Mouse (Mus musculus): ENCODE measurements around the gene Sall1. TPM values are rescaled to one million over a fixed set of nuclear protein-coding genes. Genes with fewer than 3 reads are reported as not detected.

Gene Sall1
- polyA plus RNA-seq, 1 experiment from 2014 or later, result 35.2 TPM

DNA sequence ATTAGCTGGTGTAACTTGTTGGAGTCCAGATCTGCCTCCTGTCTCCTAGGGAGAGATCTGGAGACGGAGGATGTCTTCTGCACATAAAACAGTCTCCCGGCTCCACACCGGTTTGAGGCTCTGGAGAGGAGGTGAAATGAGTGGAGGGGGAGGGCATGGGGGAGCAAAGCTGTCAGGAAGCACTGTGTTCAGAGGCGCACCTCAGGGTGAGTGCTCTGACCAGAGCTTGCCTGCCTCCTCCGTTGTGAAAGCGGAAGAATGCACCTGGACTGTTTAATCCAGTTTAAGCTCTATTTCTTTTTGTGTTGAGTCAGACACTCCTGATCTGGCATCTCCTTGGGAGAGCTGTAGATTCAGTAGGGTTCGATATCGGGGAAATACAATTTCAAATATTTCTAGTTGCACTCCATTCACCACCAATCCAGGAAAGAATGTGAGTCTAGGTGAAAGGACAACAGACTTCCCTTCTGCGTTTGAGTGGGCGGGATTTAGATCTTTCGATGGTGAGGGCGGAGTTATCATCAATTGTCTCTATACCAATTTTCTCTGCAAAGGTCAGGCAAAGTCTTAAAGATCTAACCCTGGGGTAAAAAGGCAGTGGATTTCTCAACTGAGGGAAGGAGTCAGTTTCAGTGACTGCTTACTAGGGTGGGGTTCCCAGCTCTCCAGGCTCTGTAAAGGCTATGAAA lies 31.8 kb downstream of the Sall1 start:
- whole genome bisulfite sequencing, result 38% methylated on average over 12 of the region's 12 CpGs
- Histone ChIP-seq H3K36me3 (ENCODE audit: control insufficient read depth, insufficient read depth, low read length) (no peaks in the 10 kb centered on the region), H3K9me3 (ENCODE audit: control insufficient read depth, low read length) (no peaks in the 10 kb centered on the region), H3K4me2 (ENCODE audit: low read depth) (no peak overlapping the region), H3K27me3 (ENCODE audit: control insufficient read depth, insufficient read depth, low read length) (no peaks in the 10 kb centered on the region), H3K9ac (ENCODE audit: low read length) (no peak overlapping the region), H3K27ac (ENCODE audit: low read depth, low read length) (no peak overlapping the region), H3K4me3 (ENCODE audit: low read depth, low read length) (no peak overlapping the region), H3K4me1 (ENCODE audit: control insufficient read depth, insufficient read depth, low read length) (peaks cover 10% of the 10 kb centered on the region; the same call in 1 of the 2 replicates)
- no peak for ATAC-seq (ENCODE audit: insufficient read depth, low FRiP score, low TSS enrichment)
- DNase-seq (ENCODE audit: low spot score), result no peak

DNA sequence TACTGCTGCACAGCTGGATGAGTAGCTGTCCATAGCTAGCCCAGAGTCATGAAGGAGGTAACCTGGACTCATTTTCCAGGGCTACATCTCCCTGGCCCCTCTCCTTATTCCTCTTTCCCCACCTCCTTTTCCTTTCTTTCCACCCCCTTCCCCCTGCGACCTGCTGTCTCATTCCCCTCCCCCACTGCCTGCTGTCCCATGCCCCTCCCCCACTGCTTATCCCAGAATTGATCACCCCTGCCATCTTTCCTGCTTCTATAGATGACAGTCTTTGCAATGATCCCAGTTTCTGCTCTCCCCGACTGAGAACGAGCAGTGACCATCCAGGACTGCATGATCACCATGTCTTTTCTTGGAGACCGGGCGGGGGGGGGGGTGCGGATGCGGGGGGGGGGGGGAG lies 35.2 kb downstream of the Sall1 start:
- no peak overlapping the region for H3K4me3 ChIP-seq (ENCODE audit: low read depth, low read length)
- peaks cover 12% of the 10 kb centered on the region; the same call in 1 of the 2 replicates for H3K4me1 ChIP-seq (ENCODE audit: control insufficient read depth, insufficient read depth, low read length)
- H3K27ac ChIP-seq (ENCODE audit: low read depth, low read length), result no peak overlapping the region
- no peaks in the 10 kb centered on the region for H3K36me3 ChIP-seq (ENCODE audit: control insufficient read depth, insufficient read depth, low read length)
- 0 out of 2 replicates have a peak, but pooled peaks cover 3% of the 10 kb centered on the region for H3K27me3 ChIP-seq (ENCODE audit: control insufficient read depth, insufficient read depth, low read length)
- ATAC-seq (ENCODE audit: insufficient read depth, low FRiP score, low TSS enrichment), result no peak
- DNase-seq (ENCODE audit: low spot score), result peak; percentile 27
- no peaks in the 10 kb centered on the region for H3K9me3 ChIP-seq (ENCODE audit: control insufficient read depth, low read length)
- no peak overlapping the region for H3K4me2 ChIP-seq (ENCODE audit: low read depth)
- WGBS, result 29% methylated on average over 4 of the region's 7 CpGs
- H3K9ac ChIP-seq (ENCODE audit: low read length), result no peak overlapping the region

- H3K4me3 ChIP-seq (ENCODE audit: low read depth, low read length), result 0 out of 2 replicates have a peak overlapping the region, but pooled peaks have one; percentile 38
- H3K9me3 ChIP-seq (ENCODE audit: control insufficient read depth, low read length), result no peaks in the 10 kb centered on the region
- H3K4me1 ChIP-seq (ENCODE audit: control insufficient read depth, insufficient read depth, low read length), result peaks cover 12% of the 10 kb centered on the region; the same call in 1 of the 2 replicates
- H3K27me3 ChIP-seq (ENCODE audit: control insufficient read depth, insufficient read depth, low read length), result 0 out of 2 replicates have a peak, but pooled peaks cover 3% of the 10 kb centered on the region
- H3K36me3 ChIP-seq (ENCODE audit: control insufficient read depth, insufficient read depth, low read length), result no peaks in the 10 kb centered on the region
- peak overlapping the region; percentile 58 for H3K4me2 ChIP-seq (ENCODE audit: low read depth)
- DNase-seq (ENCODE audit: low spot score) (peak; percentile 58), ATAC-seq (ENCODE audit: insufficient read depth, low FRiP score, low TSS enrichment) (peak; percentile 43; the same call in 1 of the 2 replicates)
- 0% methylated on average over 8 of the region's 8 CpGs for WGBS
- no peak overlapping the region for H3K27ac ChIP-seq (ENCODE audit: low read depth, low read length)
- no peak overlapping the region for H3K9ac ChIP-seq (ENCODE audit: low read length)
Measured at GRCm38 (mm10) chr8:89007114-89007513, 36.8 kb downstream of the Sall1 start.

DNA sequence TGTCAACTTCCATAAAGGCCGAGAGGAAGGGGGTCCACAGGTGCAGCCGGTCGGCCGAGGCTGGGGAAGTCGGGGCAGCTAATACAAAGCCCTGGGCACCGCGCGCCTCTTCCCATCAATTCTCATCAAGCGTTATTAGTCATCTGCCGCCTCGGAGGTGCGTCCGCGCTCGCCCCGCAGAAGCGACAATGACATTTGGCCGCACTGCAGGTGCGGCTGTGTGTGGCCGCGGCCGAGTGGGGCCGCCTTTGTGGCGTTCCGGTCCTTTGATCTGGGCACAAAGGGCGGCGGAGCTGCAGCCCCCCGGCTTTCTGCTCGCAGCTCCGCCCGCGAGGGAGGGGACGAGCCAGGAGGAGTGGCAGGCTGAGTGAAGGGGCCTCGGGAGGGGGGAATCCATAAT lies 37.5 kb downstream of the Sall1 start:
- H3K4me1 ChIP-seq (ENCODE audit: control insufficient read depth, insufficient read depth, low read length), result peaks cover 10% of the 10 kb centered on the region; the same call in 1 of the 2 replicates
- H3K36me3 ChIP-seq (ENCODE audit: control insufficient read depth, insufficient read depth, low read length), result no peaks in the 10 kb centered on the region
- peak; percentile 75 for DNase-seq (ENCODE audit: low spot score)

DNA sequence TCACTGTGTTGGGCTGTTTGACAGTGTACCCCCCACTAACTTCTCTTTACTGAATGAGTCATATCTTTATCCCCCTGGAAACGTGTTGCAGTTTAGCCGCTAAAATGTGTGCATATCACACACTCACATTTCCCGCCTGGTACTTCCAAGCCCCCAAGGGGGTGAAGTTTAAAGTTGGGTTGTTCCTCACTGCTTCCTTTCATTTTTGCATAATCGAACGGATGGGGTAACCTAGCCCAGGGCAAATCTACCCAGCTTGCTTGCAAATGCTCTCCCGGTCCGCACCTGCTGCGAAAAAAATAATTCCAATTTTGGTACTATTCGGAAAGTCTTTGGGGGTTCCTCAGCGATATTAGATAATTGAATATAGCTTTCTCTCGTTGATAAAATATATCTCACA lies 38.2 kb downstream of the Sall1 start:
- no peak overlapping the region for H3K9ac ChIP-seq (ENCODE audit: low read length)
- ATAC-seq (ENCODE audit: insufficient read depth, low FRiP score, low TSS enrichment) (no peak), DNase-seq (ENCODE audit: low spot score) (no peak)
- H3K36me3 ChIP-seq (ENCODE audit: control insufficient read depth, insufficient read depth, low read length), result no peaks in the 10 kb centered on the region
- no peak overlapping the region for H3K27ac ChIP-seq (ENCODE audit: low read depth, low read length)
- H3K4me3 ChIP-seq (ENCODE audit: low read depth, low read length), result peak overlapping the region; percentile 38
- no peaks in the 10 kb centered on the region for H3K9me3 ChIP-seq (ENCODE audit: control insufficient read depth, low read length)
- peak overlapping the region; percentile 58 for H3K4me2 ChIP-seq (ENCODE audit: low read depth)
- H3K27me3 ChIP-seq (ENCODE audit: control insufficient read depth, insufficient read depth, low read length), result 0 out of 2 replicates have a peak, but pooled peaks cover 3% of the 10 kb centered on the region
- WGBS, result 28% methylated on average over 11 of the region's 11 CpGs
- peaks cover 10% of the 10 kb centered on the region; the same call in 1 of the 2 replicates for H3K4me1 ChIP-seq (ENCODE audit: control insufficient read depth, insufficient read depth, low read length)

More for the DNA sequence above, 37.5 kb downstream of the Sall1 start:
- Histone ChIP-seq H3K9me3 (ENCODE audit: control insufficient read depth, low read length) (no peaks in the 10 kb centered on the region), H3K9ac (ENCODE audit: low read length) (peak overlapping the region; percentile 47), H3K27ac (ENCODE audit: low read depth, low read length) (no peak overlapping the region), H3K27me3 (ENCODE audit: control insufficient read depth, insufficient read depth, low read length) (0 out of 2 replicates have a peak, but pooled peaks cover 3% of the 10 kb centered on the region), H3K4me3 (ENCODE audit: low read depth, low read length) (peak overlapping the region; percentile 38), H3K4me2 (ENCODE audit: low read depth) (peak overlapping the region; percentile 58)
- WGBS, result under 1% methylated on average over 34 of the region's 34 CpGs
- peak; percentile 65; the same call in 1 of the 2 replicates for ATAC-seq (ENCODE audit: insufficient read depth, low FRiP score, low TSS enrichment)

- Histone ChIP-seq H3K27ac (ENCODE audit: low read depth, low read length) (no peak overlapping the region), H3K4me1 (ENCODE audit: control insufficient read depth, insufficient read depth, low read length) (peaks cover 10% of the 10 kb centered on the region; the same call in 1 of the 2 replicates), H3K36me3 (ENCODE audit: control insufficient read depth, insufficient read depth, low read length) (no peaks in the 10 kb centered on the region), H3K9me3 (ENCODE audit: control insufficient read depth, low read length) (no peaks in the 10 kb centered on the region), H3K4me3 (ENCODE audit: low read depth, low read length) (no peak overlapping the region), H3K27me3 (ENCODE audit: control insufficient read depth, insufficient read depth, low read length) (0 out of 2 replicates have a peak, but pooled peaks cover 3% of the 10 kb centered on the region), H3K9ac (ENCODE audit: low read length) (no peak overlapping the region), H3K4me2 (ENCODE audit: low read depth) (no peak overlapping the region)
- 29% methylated on average over 2 of the region's 2 CpGs for WGBS
- DNase-seq (ENCODE audit: low spot score) (no peak), ATAC-seq (ENCODE audit: insufficient read depth, low FRiP score, low TSS enrichment) (no peak)
Measured at GRCm38 (mm10) chr8:89004041-89004440, 39.9 kb downstream of the Sall1 start.

GRCm38 (mm10) chr8:89003336-89003896 lies 40.5 kb downstream of the Sall1 start:
- Histone ChIP-seq H3K9ac (ENCODE audit: low read length) (no peak overlapping the region), H3K36me3 (ENCODE audit: control insufficient read depth, insufficient read depth, low read length) (no peaks in the 10 kb centered on the region), H3K4me2 (ENCODE audit: low read depth) (no peak overlapping the region), H3K27ac (ENCODE audit: low read depth, low read length) (no peak overlapping the region), H3K27me3 (ENCODE audit: control insufficient read depth, insufficient read depth, low read length) (0 out of 2 replicates have a peak, but pooled peaks cover 3% of the 10 kb centered on the region), H3K4me3 (ENCODE audit: low read depth, low read length) (no peak overlapping the region), H3K9me3 (ENCODE audit: control insufficient read depth, low read length) (no peaks in the 10 kb centered on the region), H3K4me1 (ENCODE audit: control insufficient read depth, insufficient read depth, low read length) (peaks cover 10% of the 10 kb centered on the region; the same call in 1 of the 2 replicates)
- ATAC-seq (ENCODE audit: insufficient read depth, low FRiP score, low TSS enrichment), result no peak
- 29% methylated on average over 8 of the region's 8 CpGs for WGBS
- DNase-seq (ENCODE audit: low spot score), result peak; percentile 23

DNA sequence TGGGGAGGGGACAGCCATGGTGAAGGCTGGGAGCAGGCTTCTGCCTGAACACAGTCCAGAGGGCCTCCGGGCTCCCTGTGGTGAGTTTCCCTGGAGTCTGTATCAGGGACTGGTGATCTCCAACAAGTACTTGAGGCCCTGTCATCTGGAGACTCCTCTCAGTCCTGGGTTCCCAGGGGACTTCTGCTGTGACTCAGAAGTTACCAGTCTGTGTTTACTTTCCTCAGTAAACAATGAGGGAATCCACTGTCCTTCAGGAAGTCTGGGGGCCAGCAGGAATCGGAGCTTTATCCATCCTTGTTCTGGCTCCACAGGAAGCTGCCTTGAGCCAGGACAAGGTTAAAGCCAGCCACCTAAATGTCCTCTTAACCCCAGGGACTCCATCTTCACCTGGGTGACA lies 41.8 kb downstream of the Sall1 start:
- H3K9me3 ChIP-seq (ENCODE audit: control insufficient read depth, low read length), result no peaks in the 10 kb centered on the region
- 75% methylated on average over 2 of the region's 2 CpGs for WGBS
- 0 out of 2 replicates have a peak, but pooled peaks cover 3% of the 10 kb centered on the region for H3K27me3 ChIP-seq (ENCODE audit: control insufficient read depth, insufficient read depth, low read length)
- ATAC-seq (ENCODE audit: insufficient read depth, low FRiP score, low TSS enrichment) (no peak), DNase-seq (ENCODE audit: low spot score) (no peak)
- H3K4me2 ChIP-seq (ENCODE audit: low read depth), result no peak overlapping the region
- H3K36me3 ChIP-seq (ENCODE audit: control insufficient read depth, insufficient read depth, low read length), result no peaks in the 10 kb centered on the region
- peaks cover 3% of the 10 kb centered on the region; the same call in 1 of the 2 replicates for H3K4me1 ChIP-seq (ENCODE audit: control insufficient read depth, insufficient read depth, low read length)
- H3K4me3 ChIP-seq (ENCODE audit: low read depth, low read length), result no peak overlapping the region
- H3K9ac ChIP-seq (ENCODE audit: low read length), result no peak overlapping the region
- no peak overlapping the region for H3K27ac ChIP-seq (ENCODE audit: low read depth, low read length)
